17 mouse cellular contexts compared by ENCODE assay signal in genomic region chr1:190181765-190182164, GRCm38 (mm10). TPM values are rescaled to one million over a fixed set of nuclear protein-coding genes. Genes with fewer than 3 reads are reported as not detected.
DNase-seq lines count a peak whose midpoint lies in the region; ATAC-seq and TF ChIP-seq lines count a peak whose summit lies in the region.
"Had no signal": no experiment of that assay in that cellular context is flagged by ENCODE, and none has a peak within 500 bp of the region (broad histone marks: within the 10 kb centered on the region; RNA-seq: fewer than 3 reads in every experiment).

No protein-coding gene starts in this region.

- no peak overlapping the region for H3K4me2 ChIP-seq in hindbrain, postnatal 0 days (ENCODE audit: low read depth, low read length)
- no peak overlapping the region for H3K4me2 ChIP-seq in hindbrain, embryonic 14.5 days (replicated peaks)
- no peak overlapping the region for H3K4me2 ChIP-seq in heart, embryonic 15.5 days
- H3K4me2 ChIP-seq: embryonic facial prominence, embryonic 13.5 days; intestine, embryonic 15.5 days had no signal

- no peak overlapping the region for H3K27ac ChIP-seq in hindbrain, postnatal 0 days
- no peak overlapping the region for H3K27ac ChIP-seq in hindbrain, embryonic 14.5 days
- no peak overlapping the region for H3K27ac ChIP-seq in ES-Bruce4 (ENCODE audit: insufficient read depth, low read length)
- H3K27ac ChIP-seq in heart, embryonic 15.5 days: no peak overlapping the region
- H3K27ac ChIP-seq: embryonic facial prominence, embryonic 13.5 days; forebrain, embryonic 10.5 days; intestine, embryonic 15.5 days had no signal

- no peaks in the 10 kb centered on the region for H3K9me3 ChIP-seq in hindbrain, postnatal 0 days (ENCODE audit: low read length)
- no peaks in the 10 kb centered on the region for H3K9me3 ChIP-seq in hindbrain, embryonic 14.5 days (ENCODE audit: control insufficient read depth, low read length)
- H3K9me3 ChIP-seq in ES-Bruce4 (replicated peaks; ENCODE audit: control insufficient read depth, insufficient read depth, low read length, poor library complexity, severe bottlenecking): peaks cover 3% of the 10 kb centered on the region; the same call in 1 of the 2 replicates
- H3K9me3 ChIP-seq in heart, embryonic 15.5 days (replicated peaks): no peaks in the 10 kb centered on the region
- H3K9me3 ChIP-seq: embryonic facial prominence, embryonic 13.5 days; forebrain, embryonic 10.5 days; intestine, embryonic 15.5 days had no signal

- H3K4me1 ChIP-seq in hindbrain, postnatal 0 days (ENCODE audit: insufficient read depth, low read length): no peaks in the 10 kb centered on the region
- H3K4me1 ChIP-seq in hindbrain, embryonic 14.5 days (replicated peaks; ENCODE audit: control insufficient read depth, insufficient read depth, low read length): no peaks in the 10 kb centered on the region
- H3K4me1 ChIP-seq in ES-Bruce4 (ENCODE audit: control insufficient read depth, insufficient read depth, low read length): no peaks in the 10 kb centered on the region
- H3K4me1 ChIP-seq in heart, embryonic 15.5 days (replicated peaks): no peaks in the 10 kb centered on the region; the same call in 1 of the 2 replicates
- H3K4me1 ChIP-seq: embryonic facial prominence, embryonic 13.5 days; intestine, embryonic 15.5 days had no signal

- TF ChIP-seq EP300 in ES-Bruce4 (IDR thresholded peaks at IDR 0.05; ENCODE audit: insufficient read depth, low read depth, low read length): no peak

- no peaks in the 10 kb centered on the region for H3K36me3 ChIP-seq in hindbrain, postnatal 0 days (ENCODE audit: insufficient read depth, low read length)
- H3K36me3 ChIP-seq in hindbrain, embryonic 14.5 days (replicated peaks; ENCODE audit: control insufficient read depth, insufficient read depth): no peaks in the 10 kb centered on the region
- no peaks in the 10 kb centered on the region for H3K36me3 ChIP-seq in ES-Bruce4 (ENCODE audit: control insufficient read depth, insufficient read depth, low read length, poor library complexity, severe bottlenecking)
- no peaks in the 10 kb centered on the region for H3K36me3 ChIP-seq in heart, embryonic 15.5 days
- H3K36me3 ChIP-seq: embryonic facial prominence, embryonic 13.5 days; forebrain, embryonic 10.5 days; intestine, embryonic 15.5 days had no signal

- no peak overlapping the region for H3K9ac ChIP-seq in hindbrain, postnatal 0 days (replicated peaks; ENCODE audit: low read length)
- H3K9ac ChIP-seq in hindbrain, embryonic 14.5 days: no peak overlapping the region
- H3K9ac ChIP-seq in ES-Bruce4 (ENCODE audit: low read depth, poor library complexity, severe bottlenecking): no peak overlapping the region
- no peak overlapping the region for H3K9ac ChIP-seq in heart, embryonic 15.5 days
- H3K9ac ChIP-seq: embryonic facial prominence, embryonic 13.5 days; intestine, embryonic 15.5 days had no signal

- no peak for TF ChIP-seq POLR2A in ES-Bruce4 (IDR thresholded peaks at IDR 0.05; ENCODE audit: insufficient read depth, low read length)

- no peak for DNase-seq in hindbrain, postnatal 0 days (ENCODE audit: low spot score)
- no peak for DNase-seq in hindbrain, embryonic 14.5 days (ENCODE audit: low spot score)
- peak; percentile 58 for DNase-seq in Muller cell, postnatal 12 days (ENCODE audit: inconsistent ontology term)
- no peak for DNase-seq in spleen, adult 18-20 months
- no peak for DNase-seq in right cerebral cortex, postnatal 4 days
- DNase-seq: adrenal gland, postnatal 14 days; cerebellum, adult 9-11 months; kidney, postnatal 25 days; left cerebral cortex, postnatal 4 days; lung, adult 18-20 months; thymus, postnatal 14 days had no signal

- no peak for ATAC-seq in hindbrain, postnatal 0 days
- no peak for ATAC-seq in hindbrain, embryonic 14.5 days (ENCODE audit: low FRiP score)
- ATAC-seq in heart, embryonic 15.5 days (replicated peaks; ENCODE audit: insufficient number of reproducible peaks, insufficient read depth, low FRiP score, low read depth): peak; percentile 86
- ATAC-seq: intestine, embryonic 15.5 days had no signal

- TF ChIP-seq CTCF in hindbrain, postnatal 0 days (IDR thresholded peaks at IDR 0.05; ENCODE audit: low read depth): peak; percentile 24; the same call in 1 of the 2 replicates
- peak; percentile 25 for TF ChIP-seq CTCF in ES-Bruce4 (IDR thresholded peaks at IDR 0.05; ENCODE audit: low read depth, low read length)

- no peak overlapping the region for H3K4me3 ChIP-seq in hindbrain, postnatal 0 days (ENCODE audit: low read length)
- no peak overlapping the region for H3K4me3 ChIP-seq in hindbrain, embryonic 14.5 days (replicated peaks; ENCODE audit: low read length)
- no peak overlapping the region for H3K4me3 ChIP-seq in ES-Bruce4 (ENCODE audit: low read depth, low read length)
- no peak overlapping the region for H3K4me3 ChIP-seq in heart, embryonic 15.5 days
- H3K4me3 ChIP-seq: embryonic facial prominence, embryonic 13.5 days; forebrain, embryonic 10.5 days; intestine, embryonic 15.5 days had no signal

- WGBS in hindbrain, postnatal 0 days: 77% methylated on average over 7 of the region's 7 CpGs
- WGBS in hindbrain, embryonic 14.5 days: 83% methylated on average over 7 of the region's 7 CpGs
- 57% methylated on average over 7 of the region's 7 CpGs for WGBS in heart, embryonic 15.5 days

- no peaks in the 10 kb centered on the region for H3K27me3 ChIP-seq in hindbrain, postnatal 0 days (ENCODE audit: insufficient read depth, low read length)
- H3K27me3 ChIP-seq in hindbrain, embryonic 14.5 days (ENCODE audit: control insufficient read depth, insufficient read depth, low read length): 0 out of 2 replicates have a peak, but pooled peaks cover 4% of the 10 kb centered on the region
- no peaks in the 10 kb centered on the region for H3K27me3 ChIP-seq in ES-Bruce4 (ENCODE audit: control insufficient read depth, insufficient read depth, low read length, poor library complexity, severe bottlenecking)
- H3K27me3 ChIP-seq in heart, embryonic 15.5 days: no peaks in the 10 kb centered on the region; the same call in 1 of the 2 replicates
- H3K27me3 ChIP-seq: intestine, embryonic 15.5 days had no signal

RNA-seq across cellular contexts. Expression of gene Prox1, which starts 11.3 kb away (rescaled TPM):
- total RNA-seq in hindbrain, postnatal 0 days (2014; rRNA removed): 8.0 and 8.4 TPM in 2 replicates
- 3.8 and 3.9 TPM in 2 replicates for polyA plus RNA-seq in hindbrain, postnatal 0 days (2015; fragmentation: Nextera tagmentation; extraction: Ambion mirVana)
- polyA plus RNA-seq in hindbrain, embryonic 14.5 days (2014; fragmentation: Nextera tagmentation; extraction: Ambion mirVana): 9.6 and 9.7 TPM in 2 replicates
- polyA plus RNA-seq in ES-Bruce4 (2011; ENCODE audit: insufficient read depth, insufficient read length, low read depth, missing spikeins): 1.7 and 1.8 TPM in 2 replicates
- 14.9 and 18.3 TPM in 2 replicates for polyA plus RNA-seq in heart, embryonic 15.5 days (2015; fragmentation: Nextera tagmentation; extraction: Ambion mirVana)
- total RNA-seq: megakaryocyte, adult 5-6 weeks had no signal
